Mouse (Mus musculus): ENCODE measurements around the gene Mnx1. TPM values are rescaled to one million over a fixed set of nuclear protein-coding genes. Genes with fewer than 3 reads are reported as not detected.

The Mnx1 gene
- polyA plus RNA-seq, 2 experiments = not detected

GRCm38 (mm10) chr5:29485941-29486320, 7.7 kb upstream of the Mnx1 start:
- no peak for ATAC-seq (ENCODE audit: insufficient read depth)
- WGBS (ENCODE audit: insufficient replicate concordance) = 9% methylated on average over 10 of the region's 10 CpGs

GRCm38 (mm10) chr5:29484965-29485940, 7.0 kb upstream of the Mnx1 start:
- no peak overlapping the region for H3K4me3 ChIP-seq (ENCODE audit: insufficient read depth in 1 of 2, low read depth in 2 of 2, low read length in 2 of 2)
- 3% methylated on average over 38 of the region's 38 CpGs for WGBS (ENCODE audit: insufficient replicate concordance)
- H3K27me3 ChIP-seq (ENCODE audit: control insufficient read depth, insufficient read depth, low read length) = peaks cover 76% of the 10 kb centered on the region
- no peaks in the 10 kb centered on the region for H3K36me3 ChIP-seq (replicated peaks; ENCODE audit: control insufficient read depth, insufficient read depth, low read depth)
- ATAC-seq (ENCODE audit: insufficient read depth) = no peak
- no peak overlapping the region for H3K27ac ChIP-seq
- TF ChIP-seq CTCF (IDR thresholded peaks at IDR 0.05; ENCODE audit: low read depth) (no peak), EP300 (IDR thresholded peaks at IDR 0.05; ENCODE audit: low read depth) (no peak)
- no peak overlapping the region for H3K9ac ChIP-seq (replicated peaks)
- H3K4me1 ChIP-seq (replicated peaks; ENCODE audit: control insufficient read depth in 2 of 2, insufficient read depth in 2 of 2, low read length in 1 of 2) = no peaks in the 10 kb centered on the region
- H3K4me2 ChIP-seq (ENCODE audit: low read depth) = no peak overlapping the region
- H3K9me3 ChIP-seq (ENCODE audit: control insufficient read depth, low read length) = no peaks in the 10 kb centered on the region
- no peak for DNase-seq (ENCODE audit: low read depth in 3 of 3, low spot score in 3 of 3)

More at GRCm38 (mm10) chr5:29485941-29486320, 7.7 kb upstream of the Mnx1 start:
- Histone ChIP-seq H3K4me2 (ENCODE audit: low read depth) (no peak overlapping the region), H3K36me3 (replicated peaks; ENCODE audit: control insufficient read depth, insufficient read depth, low read depth) (no peaks in the 10 kb centered on the region), H3K4me3 (ENCODE audit: insufficient read depth in 1 of 2, low read depth in 2 of 2, low read length in 2 of 2) (no peak overlapping the region), H3K27ac (no peak overlapping the region), H3K27me3 (ENCODE audit: control insufficient read depth, insufficient read depth, low read length) (peaks cover 69% of the 10 kb centered on the region), H3K4me1 (replicated peaks; ENCODE audit: control insufficient read depth in 2 of 2, insufficient read depth in 2 of 2, low read length in 1 of 2) (no peaks in the 10 kb centered on the region), H3K9me3 (ENCODE audit: control insufficient read depth, low read length) (no peaks in the 10 kb centered on the region), H3K9ac (replicated peaks) (no peak overlapping the region)
- DNase-seq (ENCODE audit: low read depth in 3 of 3, low spot score in 3 of 3) = no peak
- TF ChIP-seq CTCF (IDR thresholded peaks at IDR 0.05; ENCODE audit: low read depth) = no peak
- TF ChIP-seq EP300 (IDR thresholded peaks at IDR 0.05; ENCODE audit: low read depth) = no peak

- Histone ChIP-seq H3K36me3 (replicated peaks; ENCODE audit: control insufficient read depth, insufficient read depth, low read depth) (no peaks in the 10 kb centered on the region), H3K4me3 (ENCODE audit: insufficient read depth in 1 of 2, low read depth in 2 of 2, low read length in 2 of 2) (no peak overlapping the region), H3K9me3 (ENCODE audit: control insufficient read depth, low read length) (no peaks in the 10 kb centered on the region), H3K4me2 (ENCODE audit: low read depth) (no peak overlapping the region), H3K27me3 (ENCODE audit: control insufficient read depth, insufficient read depth, low read length) (peaks cover 90% of the 10 kb centered on the region), H3K27ac (no peak overlapping the region), H3K9ac (replicated peaks) (no peak overlapping the region), H3K4me1 (replicated peaks; ENCODE audit: control insufficient read depth in 2 of 2, insufficient read depth in 2 of 2, low read length in 1 of 2) (no peaks in the 10 kb centered on the region)
- ATAC-seq (ENCODE audit: insufficient read depth) = no peak
- no peak for DNase-seq (ENCODE audit: low read depth in 3 of 3, low spot score in 3 of 3)
- no peak for TF ChIP-seq EP300 (IDR thresholded peaks at IDR 0.05; ENCODE audit: low read depth)
- no peak for TF ChIP-seq CTCF (IDR thresholded peaks at IDR 0.05; ENCODE audit: low read depth)
- 14% methylated on average over 4 of the region's 4 CpGs for WGBS (ENCODE audit: insufficient replicate concordance)
Observed at GRCm38 (mm10) chr5:29483801-29484200, 5.5 kb upstream of the Mnx1 start.

- Histone ChIP-seq H3K4me2 (ENCODE audit: low read depth) (no peak overlapping the region), H3K27me3 (ENCODE audit: control insufficient read depth, insufficient read depth, low read length) (peaks cover 93% of the 10 kb centered on the region), H3K9me3 (ENCODE audit: control insufficient read depth, low read length) (no peaks in the 10 kb centered on the region), H3K9ac (replicated peaks) (no peak overlapping the region), H3K4me1 (replicated peaks; ENCODE audit: control insufficient read depth in 2 of 2, insufficient read depth in 2 of 2, low read length in 1 of 2) (no peaks in the 10 kb centered on the region), H3K36me3 (replicated peaks; ENCODE audit: control insufficient read depth, insufficient read depth, low read depth) (no peaks in the 10 kb centered on the region), H3K4me3 (ENCODE audit: insufficient read depth in 1 of 2, low read depth in 2 of 2, low read length in 2 of 2) (no peak overlapping the region), H3K27ac (no peak overlapping the region)
- TF ChIP-seq CTCF (IDR thresholded peaks at IDR 0.05; ENCODE audit: low read depth) (peak; percentile 26), EP300 (IDR thresholded peaks at IDR 0.05; ENCODE audit: low read depth) (no peak)
- ATAC-seq (ENCODE audit: insufficient read depth) (no peak), DNase-seq (ENCODE audit: low read depth in 3 of 3, low spot score in 3 of 3) (no peak)
- WGBS (ENCODE audit: insufficient replicate concordance) = 2% methylated on average over 14 of the region's 14 CpGs
Observed at GRCm38 (mm10) chr5:29479198-29479593, 926 bp upstream of the Mnx1 start.

GRCm38 (mm10) chr5:29477474-29478207, 629 bp downstream of the Mnx1 start:
- Histone ChIP-seq H3K4me1 (replicated peaks; ENCODE audit: control insufficient read depth in 2 of 2, insufficient read depth in 2 of 2, low read length in 1 of 2) (no peaks in the 10 kb centered on the region), H3K4me3 (ENCODE audit: insufficient read depth in 1 of 2, low read depth in 2 of 2, low read length in 2 of 2) (peak overlapping the region in 1 of 2 experiments; percentile 1; a peak in 1 of 4 replicates), H3K36me3 (replicated peaks; ENCODE audit: control insufficient read depth, insufficient read depth, low read depth) (no peaks in the 10 kb centered on the region), H3K27me3 (ENCODE audit: control insufficient read depth, insufficient read depth, low read length) (peaks cover 93% of the 10 kb centered on the region), H3K9ac (replicated peaks) (no peak overlapping the region), H3K4me2 (ENCODE audit: low read depth) (peak overlapping the region; percentile 18; the same call in 1 of the 2 replicates), H3K9me3 (ENCODE audit: control insufficient read depth, low read length) (no peaks in the 10 kb centered on the region), H3K27ac (no peak overlapping the region)
- 1% methylated on average over 73 of the region's 73 CpGs for WGBS (ENCODE audit: insufficient replicate concordance)
- TF ChIP-seq CTCF (IDR thresholded peaks at IDR 0.05; ENCODE audit: low read depth) (no peak), EP300 (IDR thresholded peaks at IDR 0.05; ENCODE audit: low read depth) (no peak)
- ATAC-seq (ENCODE audit: insufficient read depth) (no peak), DNase-seq (ENCODE audit: low read depth in 3 of 3, low spot score in 3 of 3) (no peak)
